Mouse (Mus musculus) left cerebral cortex, postnatal 25 days (tissue): Measurements from ENCODE around the gene Auts2. TPM values are rescaled to one million over a fixed set of nuclear protein-coding genes. Genes with fewer than 3 reads are reported as not detected.

Experiments used
- DNase-seq, 2 experiments: peaks; one replicate each; pipeline ENCODE4 v3.0.0; 2022; ENCODE audit warnings: low spot score in 2 of 2, mixed read lengths in 1 of 2
- intact Hi-C: fragments of 180-260 bp; cut with DNase I; formaldehyde crosslinking; loops from one replicate; pipeline ENCODE4 v1.15.1; 2025
- total RNA-seq, 2 experiments: library from RNA; stranded (reverse); gene quantifications; 2 replicates each; pipeline ENCODE4 v1.2.3; 2021

The Auts2 gene
- total RNA-seq, 2 experiments from 2014 or later, result 95.9 to 104 TPM

GRCm38 (mm10) chr5:131767699-131768264 lies 775.4 kb downstream of the Auts2 start:
- DNase-seq, result peak; percentile 17 to 19
- intact Hi-C loops, result loop anchor here (1.0 kb wide), 1 partner anchor 46 kb away; no protein-coding TSS in a partner anchor

- intact Hi-C loops, result loop anchor here (1.0 kb wide), 1 partner anchor 46 kb away; no protein-coding TSS in a partner anchor
- peak; percentile 61 to 91 for DNase-seq
Measured at GRCm38 (mm10) chr5:131767176-131767575, 776.0 kb downstream of the Auts2 start.

GRCm38 (mm10) chr5:131759432-131759831 lies 783.7 kb downstream of the Auts2 start:
- DNase-seq, result no peak
- intact Hi-C loops, result no loop called here

GRCm38 (mm10) chr5:131750330-131750729 lies 792.8 kb downstream of the Auts2 start:
- DNase-seq, result no peak
- intact Hi-C loops, result no loop called here

- no peak for DNase-seq
- intact Hi-C loops, result no loop called here
Measured at GRCm38 (mm10) chr5:131749211-131749610, 793.9 kb downstream of the Auts2 start.

- intact Hi-C loops, result no loop called here
- DNase-seq, result no peak
Measured at GRCm38 (mm10) chr5:131743069-131743468, 800.1 kb downstream of the Auts2 start.

- DNase-seq, result no peak
- intact Hi-C loops, result no loop called here
Measured at GRCm38 (mm10) chr5:131737476-131737875, 805.7 kb downstream of the Auts2 start.

GRCm38 (mm10) chr5:131733324-131733660 lies 809.9 kb downstream of the Auts2 start:
- intact Hi-C loops, result no loop called here
- DNase-seq, result no peak

GRCm38 (mm10) chr5:131732631-131733323 lies 810.4 kb downstream of the Auts2 start:
- intact Hi-C loops, result no loop called here
- no peak for DNase-seq

- DNase-seq, result no peak
- intact Hi-C loops, result no loop called here
Measured at GRCm38 (mm10) chr5:131729456-131729855, 813.7 kb downstream of the Auts2 start.

GRCm38 (mm10) chr5:131727909-131728308 lies 815.2 kb downstream of the Auts2 start:
- intact Hi-C loops, result no loop called here

GRCm38 (mm10) chr5:131724508-131724907 lies 818.6 kb downstream of the Auts2 start:
- intact Hi-C loops, result no loop called here
- DNase-seq, result no peak

More at GRCm38 (mm10) chr5:131727909-131728308, 815.2 kb downstream of the Auts2 start:
- no peak for DNase-seq

- intact Hi-C loops, result no loop called here
- no peak for DNase-seq
Measured at GRCm38 (mm10) chr5:131722791-131723190, 820.4 kb downstream of the Auts2 start.

GRCm38 (mm10) chr5:131722361-131722760 lies 820.8 kb downstream of the Auts2 start:
- DNase-seq, result no peak
- intact Hi-C loops, result no loop called here

GRCm38 (mm10) chr5:131718013-131718412 lies 825.1 kb downstream of the Auts2 start:
- DNase-seq, result peak in 1 of 2 experiments; percentile 15
- intact Hi-C loops, result no loop called here

GRCm38 (mm10) chr5:131717359-131717965 lies 825.7 kb downstream of the Auts2 start:
- intact Hi-C loops, result no loop called here
- peak in 1 of 2 experiments; percentile 55 for DNase-seq

GRCm38 (mm10) chr5:131714979-131715378 lies 828.2 kb downstream of the Auts2 start:
- intact Hi-C loops, result no loop called here
- DNase-seq, result no peak

GRCm38 (mm10) chr5:131712441-131712840 lies 830.7 kb downstream of the Auts2 start:
- DNase-seq, result no peak
- intact Hi-C loops, result no loop called here

GRCm38 (mm10) chr5:131711474-131712129 lies 831.5 kb downstream of the Auts2 start:
- no peak for DNase-seq
- intact Hi-C loops, result no loop called here

- intact Hi-C loops, result no loop called here
- no peak for DNase-seq
Measured at GRCm38 (mm10) chr5:131710735-131711473, 832.2 kb downstream of the Auts2 start.
